Mouse (Mus musculus) kidney, postnatal 25 days (tissue): Measurements from ENCODE around the gene Epas1.
A peak's percentile ranks its signal among the peaks of the same experiment; 100 is the strongest.

Experiments
- DNase-seq, 2 experiments: peaks; one replicate each; pipeline ENCODE4 v3.0.0; 2021; ENCODE audit warnings: mixed read lengths in 2 of 2

Epas1 gene

GRCm38 (mm10) chr17:86757621-86758020 lies 4.1 kb downstream of the Epas1 start:
- DNase-seq, result no peak

GRCm38 (mm10) chr17:86761859-86762258 lies 8.4 kb downstream of the Epas1 start:
- no peak for DNase-seq

DNA sequence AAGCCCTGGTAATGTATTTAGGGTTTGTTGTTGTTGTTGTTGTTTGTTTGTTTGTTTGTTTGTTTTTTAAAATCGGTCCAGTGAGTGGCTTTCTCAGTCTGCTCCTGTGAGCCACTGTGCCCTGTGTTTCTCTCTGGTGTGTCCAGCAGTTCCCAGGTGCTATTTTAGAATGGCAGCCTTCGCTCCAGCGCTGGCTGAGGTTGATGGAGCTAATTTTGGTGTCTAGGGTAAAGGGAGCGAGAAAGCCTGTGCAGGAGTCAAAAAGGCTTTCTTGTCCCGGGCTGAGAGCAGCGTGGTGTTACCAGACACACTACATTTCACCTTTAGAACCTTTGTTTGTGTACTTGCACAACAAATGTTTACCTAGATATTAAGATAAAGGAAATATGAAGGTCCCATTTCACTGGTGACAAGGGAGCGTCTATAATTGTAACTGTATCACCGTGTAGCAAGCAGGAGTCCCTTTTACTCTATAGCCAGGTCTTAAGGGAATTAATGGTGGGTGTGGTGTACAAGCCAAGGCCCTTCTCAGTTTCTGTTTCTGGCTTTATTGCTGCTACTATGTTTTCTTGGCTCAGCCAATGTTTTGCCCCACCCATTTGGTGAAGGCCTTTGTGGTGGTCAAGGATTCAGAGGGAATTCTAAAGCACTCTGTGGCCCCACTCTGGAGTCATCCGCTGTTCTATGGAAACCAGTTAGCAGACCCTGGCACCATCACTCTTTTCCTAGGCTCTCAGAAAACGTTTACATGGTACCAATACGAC lies 9.2 kb downstream of the Epas1 start:
- no peak for DNase-seq

- peak in 1 of 2 experiments; percentile 67 for DNase-seq
Measured at GRCm38 (mm10) chr17:86765762-86766404, 12.4 kb downstream of the Epas1 start.

DNA sequence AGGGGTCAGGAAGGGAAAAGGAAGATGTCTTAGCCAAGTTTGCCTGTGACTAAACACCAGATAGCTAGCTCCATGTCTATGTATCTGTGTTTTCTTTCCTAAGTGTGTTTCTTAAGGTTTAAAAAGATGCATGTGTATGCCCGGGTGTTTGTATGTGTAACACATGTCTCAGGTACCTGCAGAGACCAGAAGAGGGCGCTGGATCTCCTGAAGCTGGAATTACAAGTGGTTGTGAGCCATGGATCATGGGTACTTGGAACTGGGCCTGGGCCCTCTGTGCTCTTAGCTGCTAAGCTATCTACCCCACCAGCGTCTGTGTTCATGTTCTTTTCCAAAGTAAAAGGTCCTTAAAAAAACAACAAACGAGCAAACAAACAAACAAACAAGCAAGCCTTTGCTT lies 12.9 kb downstream of the Epas1 start:
- DNase-seq, result no peak

DNA sequence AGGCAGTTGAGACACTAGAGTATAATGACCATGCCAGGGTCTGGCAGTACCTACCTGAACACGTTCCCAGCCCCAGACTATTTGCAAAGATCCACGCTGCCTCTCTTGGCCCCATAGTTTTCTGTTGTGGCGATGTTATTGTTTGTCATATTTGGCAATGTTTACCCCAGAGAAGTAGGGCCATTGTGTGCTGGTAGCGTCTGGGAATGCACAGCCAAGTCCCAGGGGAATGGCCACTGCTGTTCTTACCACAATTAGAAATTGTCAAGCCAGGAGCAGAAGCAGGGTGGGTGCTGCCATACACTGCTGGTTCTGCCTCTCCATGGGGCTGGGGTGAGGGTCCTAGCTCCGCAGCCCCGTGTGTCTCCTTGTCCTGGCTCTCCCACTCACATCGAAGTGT lies 15.1 kb downstream of the Epas1 start:
- peak; percentile 48 to 64 for DNase-seq

DNA sequence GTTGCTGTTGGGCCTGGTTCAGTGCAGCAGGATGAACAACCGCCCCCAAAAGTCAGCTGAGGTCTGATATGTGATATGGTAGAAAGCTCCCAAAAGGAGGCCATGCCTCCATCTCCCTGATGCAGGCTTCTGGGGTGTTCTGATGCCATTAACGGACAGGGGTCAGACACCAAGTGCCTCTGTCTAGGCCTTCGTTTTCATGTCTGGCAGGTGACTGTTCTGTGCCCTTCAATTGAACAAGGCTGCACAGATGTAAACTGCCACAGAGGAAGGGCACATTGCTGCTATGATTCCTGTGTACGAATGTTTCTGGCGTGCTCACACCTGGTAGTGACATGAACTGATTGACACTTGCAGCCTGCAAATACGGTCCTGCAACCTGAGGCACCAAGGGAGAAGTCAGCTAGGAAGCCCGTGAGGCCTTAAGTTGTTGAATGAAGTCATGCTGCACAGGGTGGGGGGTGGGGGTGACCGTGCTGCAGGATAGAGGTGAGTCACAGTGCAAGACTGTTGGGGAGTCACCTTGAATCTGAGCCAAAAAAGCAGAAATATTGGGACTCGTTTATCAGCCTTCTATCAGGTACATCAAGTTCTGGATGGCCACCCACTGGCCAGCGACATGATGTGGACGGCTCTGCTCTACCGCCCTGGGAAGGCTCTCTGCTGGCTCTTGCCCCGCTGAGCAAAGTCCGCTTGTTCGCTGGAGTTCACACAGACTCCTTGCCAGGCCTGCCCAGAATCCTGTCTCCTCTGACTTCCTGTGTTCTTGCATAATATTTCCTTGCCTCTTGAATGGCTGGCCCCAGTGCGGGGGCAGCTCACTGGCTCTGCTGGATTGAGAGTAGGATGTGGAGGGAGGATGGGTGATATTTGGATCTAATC lies 16.1 kb downstream of the Epas1 start:
- DNase-seq, result peak; percentile 90 to 97

- no peak for DNase-seq
Measured at GRCm38 (mm10) chr17:86770848-86771247, 17.3 kb downstream of the Epas1 start.

DNA sequence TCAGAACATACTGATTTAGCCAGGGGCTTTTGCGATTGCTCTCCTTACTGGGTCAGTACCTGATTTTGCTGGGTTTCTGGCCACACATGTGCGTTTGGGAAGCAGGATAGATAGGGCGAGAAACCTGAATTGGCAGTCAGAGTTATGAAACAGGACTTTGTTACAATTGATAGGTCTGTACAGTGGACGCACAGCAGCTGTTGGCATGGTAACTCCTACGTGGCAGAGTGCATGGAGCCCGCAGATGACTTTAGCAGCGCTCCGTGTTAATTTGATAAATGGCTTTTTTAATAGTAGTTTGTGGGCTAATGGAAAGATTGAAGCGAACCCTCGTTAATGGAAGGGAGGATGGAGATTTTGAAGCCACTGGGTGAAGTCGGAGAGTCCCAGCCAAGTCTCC lies 18.5 kb downstream of the Epas1 start:
- no peak for DNase-seq

DNA sequence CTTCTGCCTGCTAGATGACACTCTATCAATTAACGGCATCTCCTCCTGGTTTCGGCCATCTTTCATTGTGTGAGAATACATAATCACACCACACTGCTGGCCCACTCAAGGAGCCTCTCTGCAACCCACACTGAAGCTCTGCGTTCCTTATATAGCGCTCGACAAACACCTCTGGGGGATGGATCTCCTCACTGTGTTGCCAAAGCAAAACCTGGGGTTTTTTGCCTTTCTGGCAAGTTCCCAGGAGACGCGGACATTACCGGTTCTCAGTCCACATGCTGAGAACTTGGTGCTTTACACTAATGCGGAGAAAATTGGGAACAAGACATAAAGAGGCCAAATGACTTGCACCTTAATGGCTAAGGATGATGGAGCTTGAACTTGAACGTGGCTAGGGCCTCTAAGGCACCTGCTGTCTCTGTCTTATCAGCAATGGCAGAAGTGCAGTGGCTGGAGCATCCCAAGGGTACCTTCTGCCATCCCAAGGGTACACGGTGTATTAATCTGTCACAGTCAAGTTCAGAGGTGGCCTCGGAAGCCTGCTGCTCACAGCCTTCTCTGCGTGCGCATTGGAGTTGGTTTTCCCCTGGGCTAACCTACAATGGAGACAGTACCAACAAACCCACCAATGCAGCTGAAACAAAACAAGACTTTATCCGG lies 19.6 kb downstream of the Epas1 start:
- DNase-seq, result no peak

DNA sequence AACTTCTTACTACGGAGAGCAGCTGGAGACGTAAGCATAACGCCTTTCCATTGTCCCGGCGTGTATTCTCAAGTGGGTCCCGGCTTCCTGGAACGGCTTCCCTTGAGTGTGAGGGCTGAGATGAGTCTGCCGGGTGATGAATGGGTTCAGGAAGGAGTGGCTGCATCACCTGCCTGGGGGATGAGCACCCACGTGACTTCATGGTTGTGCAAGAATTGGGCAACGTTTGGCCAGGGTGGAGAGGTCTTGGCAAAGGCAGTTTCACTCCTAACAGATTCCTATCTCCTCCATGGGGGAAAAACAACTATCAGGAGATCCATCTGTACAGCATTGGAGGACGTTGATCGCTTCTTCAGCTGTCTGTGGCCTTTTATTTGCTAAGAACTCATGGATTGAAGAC lies 23.0 kb downstream of the Epas1 start:
- DNase-seq, result peak; percentile 38 to 77

GRCm38 (mm10) chr17:86778147-86778546 lies 24.6 kb downstream of the Epas1 start:
- no peak for DNase-seq

- DNase-seq, result no peak
Measured at GRCm38 (mm10) chr17:86779191-86780130, 26.0 kb downstream of the Epas1 start.

DNA sequence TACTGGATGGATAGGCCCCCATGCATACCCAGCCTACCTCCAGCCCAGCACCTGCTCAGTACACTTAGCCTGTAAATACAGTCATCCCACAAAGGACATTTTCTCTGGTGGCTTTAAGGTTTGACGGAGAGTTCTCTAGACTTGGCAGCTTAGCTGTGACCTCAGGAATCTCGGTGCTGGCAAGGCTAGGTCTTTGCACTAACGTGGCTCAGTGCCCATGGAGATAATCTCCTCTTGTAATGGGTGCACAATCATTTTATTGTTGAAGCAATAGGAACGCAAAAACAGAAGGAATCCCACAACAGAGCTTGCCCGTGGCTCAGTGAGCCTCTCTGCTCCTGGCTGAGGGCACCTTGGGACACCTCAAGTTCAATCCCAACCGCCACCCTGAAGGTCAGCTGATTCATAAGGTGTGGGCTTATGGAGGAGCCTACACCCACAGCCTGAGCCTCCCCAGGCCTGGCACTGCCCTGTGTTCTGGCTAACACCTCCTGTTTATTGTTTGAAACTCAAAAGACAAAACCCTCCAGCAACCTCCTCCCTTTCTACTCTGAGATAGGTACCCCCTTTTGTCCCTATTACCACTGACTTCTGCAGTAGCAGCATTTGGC lies 27.3 kb downstream of the Epas1 start:
- DNase-seq, result no peak

- DNase-seq, result peak; percentile 82 to 84
Measured at GRCm38 (mm10) chr17:86781755-86782400, 28.4 kb downstream of the Epas1 start.

GRCm38 (mm10) chr17:86784405-86784977 lies 31.0 kb downstream of the Epas1 start:
- no peak for DNase-seq

- DNase-seq, result no peak
Measured at GRCm38 (mm10) chr17:86785612-86786011, 32.1 kb downstream of the Epas1 start.

DNA sequence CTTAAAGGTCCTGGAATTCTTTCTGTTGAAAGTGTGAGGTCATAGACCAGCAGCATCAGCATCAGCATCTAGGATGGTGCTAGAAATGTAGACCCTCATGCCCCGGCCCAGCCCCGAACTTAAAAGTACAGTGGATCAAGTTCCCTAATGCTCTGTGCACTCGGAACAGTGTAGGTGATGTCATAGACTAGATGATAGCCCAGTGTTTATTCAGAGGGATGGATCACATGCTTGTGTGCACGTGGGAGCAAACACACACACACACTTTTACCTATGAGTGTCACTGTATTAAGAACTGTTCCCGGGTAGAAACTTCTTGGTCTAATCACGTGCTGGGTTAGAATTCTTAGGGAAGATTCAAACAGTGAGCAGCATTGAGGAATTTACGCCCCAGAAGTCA lies 33.0 kb downstream of the Epas1 start:
- DNase-seq, result no peak

DNA sequence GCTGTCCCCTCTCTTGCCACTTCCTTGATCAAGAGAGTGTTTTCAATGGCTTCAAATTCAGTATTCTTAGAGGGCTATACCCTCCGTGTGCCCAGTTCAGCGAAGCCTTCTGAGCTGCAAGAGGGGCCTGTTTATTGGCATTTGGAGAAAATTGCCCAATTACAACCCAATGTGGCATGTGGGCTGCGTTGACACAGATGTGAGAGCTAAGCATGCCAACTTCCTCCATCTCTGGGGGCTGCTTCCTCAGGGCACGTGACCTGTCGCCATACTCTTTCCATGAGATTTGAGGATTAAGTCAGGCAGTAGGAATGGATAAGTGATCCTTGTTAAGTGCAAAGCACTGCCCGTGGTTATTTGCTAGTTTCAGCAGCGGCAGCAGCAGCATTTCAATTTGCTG lies 34.3 kb downstream of the Epas1 start:
- no peak for DNase-seq

DNA sequence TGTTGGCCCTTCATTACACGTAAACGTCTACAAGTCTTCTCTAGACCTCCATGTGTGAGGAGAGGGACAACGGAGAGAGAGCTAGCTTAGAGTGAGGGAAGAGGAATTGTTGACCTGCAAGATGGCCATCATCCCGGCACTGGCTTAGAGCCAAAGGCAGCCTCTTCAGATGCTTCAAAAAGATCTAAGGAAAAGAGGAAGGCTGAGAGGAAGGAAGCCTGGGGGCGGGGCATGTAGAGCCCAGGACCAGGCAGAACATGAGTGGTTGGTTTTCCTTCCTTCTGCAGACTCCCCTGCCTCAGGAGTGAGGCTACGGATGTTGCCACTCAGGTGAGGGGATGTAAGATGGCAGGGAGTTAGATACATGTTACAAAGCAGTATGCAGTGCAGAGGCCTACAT lies 34.8 kb downstream of the Epas1 start:
- peak in 1 of 2 experiments; percentile 65 for DNase-seq
